In genomic region chr11:96234906-96235305, GRCm38 (mm10) we compare ENCODE assay signal across 9 mouse cellular contexts. TPM values are rescaled to one million over a fixed set of nuclear protein-coding genes. Genes with fewer than 3 reads are reported as not detected.
A peak's percentile ranks its signal among the peaks of the same experiment; 100 is the strongest.
DNase-seq lines count a peak whose midpoint lies in the region; ATAC-seq and TF ChIP-seq lines count a peak whose summit lies in the region.
"Had no signal": no experiment of that assay in that cellular context is flagged by ENCODE, and none has a peak within 500 bp of the region (broad histone marks: within the 10 kb centered on the region; RNA-seq: fewer than 3 reads in every experiment).

No protein-coding gene starts in this region.

- H3K9ac ChIP-seq in intestine, postnatal 0 days (ENCODE audit: low read depth, low read length), result no peak overlapping the region
- no peak overlapping the region for H3K9ac ChIP-seq in intestine, embryonic 15.5 days

- no peak overlapping the region for H3K4me3 ChIP-seq in intestine, postnatal 0 days (ENCODE audit: low read depth, low read length)
- H3K4me3 ChIP-seq in intestine, embryonic 15.5 days (replicated peaks), result no peak overlapping the region
- H3K4me3 ChIP-seq: erythroblast, embryonic 14.5 days had no signal

- H3K27ac ChIP-seq in intestine, postnatal 0 days (ENCODE audit: low read depth, low read length), result no peak overlapping the region
- H3K27ac ChIP-seq in intestine, embryonic 15.5 days, result no peak overlapping the region

- no peak overlapping the region for H3K4me2 ChIP-seq in intestine, postnatal 0 days (replicated peaks; ENCODE audit: low read depth)
- no peak overlapping the region for H3K4me2 ChIP-seq in intestine, embryonic 15.5 days (replicated peaks)

- WGBS in intestine, postnatal 0 days, result 5% methylated on average over 12 of the region's 12 CpGs
- WGBS in intestine, embryonic 15.5 days, result 4% methylated on average over 12 of the region's 12 CpGs

- TF ChIP-seq CTCF in intestine, postnatal 0 days (IDR thresholded peaks at IDR 0.05; ENCODE audit: low read depth), result peak; percentile 90

- DNase-seq in CD8-positive naive resting alpha-beta T cell, adult 2 months (ENCODE audit: low read depth in 2 of 2, low spot score in 2 of 2), result peak; percentile 46 to 61
- DNase-seq in adrenal gland, adult 2 months, result peak; percentile 60
- peak; percentile 19 to 30 for DNase-seq in frontal cortex, postnatal 36 days (ENCODE audit: low spot score in 2 of 2)
- peak; percentile 33 to 52 for DNase-seq in layer of hippocampus, postnatal 25 days (ENCODE audit: extremely low spot score in 1 of 2, low spot score in 1 of 2)
- peak; percentile 48 to 51 for DNase-seq in natural killer cell, adult 2 months (ENCODE audit: low spot score in 2 of 2)
- DNase-seq in thymus, postnatal 4 days, result peak; percentile 69

- no peaks in the 10 kb centered on the region for H3K36me3 ChIP-seq in intestine, postnatal 0 days (ENCODE audit: control insufficient read depth, insufficient read depth)
- no peaks in the 10 kb centered on the region for H3K36me3 ChIP-seq in intestine, embryonic 15.5 days

- H3K27me3 ChIP-seq in intestine, postnatal 0 days (replicated peaks; ENCODE audit: control insufficient read depth, insufficient read depth, low read length), result peaks cover 35% of the 10 kb centered on the region
- peaks cover 15% of the 10 kb centered on the region for H3K27me3 ChIP-seq in intestine, embryonic 15.5 days (replicated peaks)

- no peaks in the 10 kb centered on the region for H3K9me3 ChIP-seq in intestine, postnatal 0 days (ENCODE audit: control insufficient read depth)
- no peaks in the 10 kb centered on the region for H3K9me3 ChIP-seq in intestine, embryonic 15.5 days

- ATAC-seq in intestine, postnatal 0 days, result no peak
- ATAC-seq in intestine, embryonic 15.5 days, result no peak

- H3K4me1 ChIP-seq in intestine, postnatal 0 days (replicated peaks; ENCODE audit: control insufficient read depth, insufficient read depth, low read length), result no peaks in the 10 kb centered on the region
- H3K4me1 ChIP-seq in intestine, embryonic 15.5 days (replicated peaks), result no peaks in the 10 kb centered on the region

RNA-seq across cellular contexts. Expression of gene Hoxb9, which starts 36.4 kb away (rescaled TPM):
- 0.37 and 1.5 TPM in 2 replicates for polyA plus RNA-seq in intestine, postnatal 0 days (2015; fragmentation: Nextera tagmentation; extraction: Ambion mirVana)
- polyA plus RNA-seq in intestine, embryonic 15.5 days (2015; fragmentation: Nextera tagmentation; extraction: Ambion mirVana), result 1.2 and 1.3 TPM in 2 replicates
- 100 to 1,000 TPM; 183 to 377 TPM for total RNA-seq in adrenal gland, adult 2 months (2021)
- polyA plus RNA-seq in adrenal gland, adult 2 months (2012; rRNA removed), result 156 and 180 TPM in 2 replicates
- not detected for total RNA-seq in layer of hippocampus, postnatal 25 days (2021)
- polyA plus RNA-seq: erythroblast, embryonic 14.5 days had no signal

RNA-seq across cellular contexts. Expression of gene Hoxb13, which starts 40.8 kb away (rescaled TPM):
- not detected in 2 replicates for polyA plus RNA-seq in intestine, postnatal 0 days (2015; fragmentation: Nextera tagmentation; extraction: Ambion mirVana)
- 2.3 and 3.6 TPM in 2 replicates for polyA plus RNA-seq in intestine, embryonic 15.5 days (2015; fragmentation: Nextera tagmentation; extraction: Ambion mirVana)
- not detected for total RNA-seq in adrenal gland, adult 2 months (2021)
- polyA plus RNA-seq in adrenal gland, adult 2 months (2012; rRNA removed), result not detected in 2 replicates
- total RNA-seq in layer of hippocampus, postnatal 25 days (2021), result not detected

RNA-seq across cellular contexts. Expression of gene Hoxb8, which starts 46.8 kb away (rescaled TPM):
- 1.0 and 1.1 TPM in 2 replicates for polyA plus RNA-seq in intestine, postnatal 0 days (2015; fragmentation: Nextera tagmentation; extraction: Ambion mirVana)
- 1.1 and 1.5 TPM in 2 replicates for polyA plus RNA-seq in intestine, embryonic 15.5 days (2015; fragmentation: Nextera tagmentation; extraction: Ambion mirVana)
- 10 to 100 TPM; 67.3 to 93.9 TPM for total RNA-seq in adrenal gland, adult 2 months (2021)
- polyA plus RNA-seq in adrenal gland, adult 2 months (2012; rRNA removed), result 357 and 428 TPM in 2 replicates
- not detected for total RNA-seq in layer of hippocampus, postnatal 25 days (2021)
- polyA plus RNA-seq: erythroblast, embryonic 14.5 days had no signal

RNA-seq across cellular contexts. Expression of gene Hoxb7, which starts 51.5 kb away (rescaled TPM):
- 7.6 and 8.5 TPM in 2 replicates for polyA plus RNA-seq in intestine, postnatal 0 days (2015; fragmentation: Nextera tagmentation; extraction: Ambion mirVana)
- 10.7 and 12.4 TPM in 2 replicates for polyA plus RNA-seq in intestine, embryonic 15.5 days (2015; fragmentation: Nextera tagmentation; extraction: Ambion mirVana)
- 10 to 100 TPM; 46.4 to 46.7 TPM for total RNA-seq in adrenal gland, adult 2 months (2021)
- 48.8 and 55.9 TPM in 2 replicates for polyA plus RNA-seq in adrenal gland, adult 2 months (2012; rRNA removed)
- total RNA-seq in layer of hippocampus, postnatal 25 days (2021), result not detected
- polyA plus RNA-seq: erythroblast, embryonic 14.5 days had no signal

RNA-seq across cellular contexts. Expression of gene Hoxb6, which starts 57.4 kb away (rescaled TPM):
- 5.7 and 6.4 TPM in 2 replicates for polyA plus RNA-seq in intestine, postnatal 0 days (2015; fragmentation: Nextera tagmentation; extraction: Ambion mirVana)
- polyA plus RNA-seq in intestine, embryonic 15.5 days (2015; fragmentation: Nextera tagmentation; extraction: Ambion mirVana), result 14.4 and 16.1 TPM in 2 replicates
- total RNA-seq in adrenal gland, adult 2 months (2021), result 10 to 100 TPM; 33.0 to 72.2 TPM
- 201 and 210 TPM in 2 replicates for polyA plus RNA-seq in adrenal gland, adult 2 months (2012; rRNA removed)
- total RNA-seq in layer of hippocampus, postnatal 25 days (2021), result not detected
- polyA plus RNA-seq: erythroblast, embryonic 14.5 days had no signal

Comparison
In these comparisons a context has a peak if more than half of its experiments do, and no peak if none do; other contexts are left out.
1. RNA of gene Hoxb9, which starts 36.4 kb away (polyA plus RNA-seq): 156 to 180 TPM in adrenal gland, adult 2 months; 0.37 to 1.5 TPM in intestine, postnatal 0 days and 1.2 to 1.3 TPM in intestine, embryonic 15.5 days; every median in the first group is over 10 times any median in the second.
2. RNA of gene Hoxb8, which starts 46.8 kb away (polyA plus RNA-seq): 357 to 428 TPM in adrenal gland, adult 2 months; 1.1 to 1.5 TPM in intestine, embryonic 15.5 days and 1.0 to 1.1 TPM in intestine, postnatal 0 days; every median in the first group is over 100 times any median in the second.
3. Peak in every context shown above with its lines, with median percentiles within 50 percentile points of each other: DNase-seq.